Mouse (Mus musculus): ENCODE data around the gene Smco3. TPM values are rescaled to one million over a fixed set of nuclear protein-coding genes. Genes with fewer than 3 reads are reported as not detected.

Smco3 gene
- total RNA-seq (2023): not detected

DNA sequence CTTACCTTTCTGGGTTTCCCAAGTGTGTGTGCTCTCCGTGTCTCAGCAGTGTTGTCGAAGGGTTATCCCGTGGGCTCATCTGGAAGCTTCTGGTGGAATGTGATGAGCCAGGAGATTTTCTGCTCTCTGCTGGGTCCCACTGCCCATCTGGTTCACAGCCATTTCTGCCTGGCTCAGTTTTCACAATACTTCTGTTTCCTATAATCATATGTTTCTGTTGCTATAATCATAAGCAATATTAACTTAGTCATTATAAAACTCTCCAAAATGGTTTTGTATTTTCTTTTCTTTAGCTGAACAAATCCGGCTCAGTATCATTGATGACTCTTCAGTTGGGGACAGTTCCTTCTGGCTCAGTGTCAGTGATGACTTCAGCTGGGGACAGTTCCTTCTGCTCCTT, at the start of gene Smco3:
TSS of gene Smco3 (minus strand) at position 101 of the 400 bp plus-strand sequence.

DNA sequence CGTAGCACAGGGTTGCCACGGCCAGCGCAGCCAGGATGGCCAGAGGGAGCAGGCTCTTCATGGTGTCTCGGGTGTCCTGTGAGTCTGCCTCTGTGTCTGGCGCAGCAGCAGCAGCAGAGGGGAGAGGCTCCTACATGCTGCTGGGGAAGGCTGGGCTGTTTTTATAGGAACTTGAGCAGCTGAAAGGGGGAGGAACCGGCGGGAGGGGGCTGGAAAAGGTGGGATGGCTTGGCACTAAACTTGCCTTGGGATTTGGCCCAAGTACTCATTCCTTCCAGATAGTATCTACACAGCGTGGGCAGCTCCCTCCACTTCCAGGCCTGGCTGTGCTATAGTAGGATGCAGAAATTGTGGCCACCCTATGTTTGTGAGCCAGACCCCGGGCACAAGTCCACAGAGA, 40.4 kb upstream of the Smco3 start, which contains the start of gene Mgp:
TSS of gene Mgp (minus strand) at position 154 of the 400 bp plus-strand sequence.

DNA sequence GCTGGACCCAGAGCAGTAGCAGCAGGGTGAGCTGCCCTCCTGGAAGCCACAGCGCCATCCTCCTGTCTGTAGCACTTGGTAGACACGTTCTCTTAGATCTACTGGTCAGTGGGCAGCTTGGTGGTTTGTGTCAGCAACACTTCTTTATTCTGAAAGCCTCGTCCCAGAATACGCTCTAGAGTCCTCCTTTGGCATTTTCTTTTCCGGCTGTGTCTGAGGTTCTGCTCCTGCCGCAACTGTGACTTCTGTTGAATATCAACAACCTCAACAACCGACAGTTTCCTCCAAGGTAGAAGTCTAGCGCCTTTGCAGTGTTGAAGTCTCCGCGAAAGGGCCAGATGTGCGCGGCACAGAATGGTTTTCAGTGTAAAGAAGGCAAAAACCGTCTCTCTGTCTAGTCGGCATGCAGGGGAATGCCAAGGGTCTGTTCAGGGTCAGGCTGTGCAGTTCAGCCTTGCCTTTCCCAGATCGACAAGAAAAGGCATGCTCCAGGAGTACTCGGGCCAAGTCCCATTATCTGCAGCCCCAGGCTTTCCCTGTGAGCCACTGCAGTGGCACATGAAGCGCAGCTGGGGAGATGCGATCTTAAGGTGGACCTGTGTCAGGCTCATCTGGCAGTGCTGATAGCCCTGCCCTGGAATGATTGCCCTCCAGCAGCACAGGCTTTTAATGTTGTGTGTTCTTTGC, 22.1 kb upstream of the Smco3 start, which contains the start of gene Art4:
TSS of gene Art4 (minus strand) at position 548 of the 687 bp plus-strand sequence.

DNA sequence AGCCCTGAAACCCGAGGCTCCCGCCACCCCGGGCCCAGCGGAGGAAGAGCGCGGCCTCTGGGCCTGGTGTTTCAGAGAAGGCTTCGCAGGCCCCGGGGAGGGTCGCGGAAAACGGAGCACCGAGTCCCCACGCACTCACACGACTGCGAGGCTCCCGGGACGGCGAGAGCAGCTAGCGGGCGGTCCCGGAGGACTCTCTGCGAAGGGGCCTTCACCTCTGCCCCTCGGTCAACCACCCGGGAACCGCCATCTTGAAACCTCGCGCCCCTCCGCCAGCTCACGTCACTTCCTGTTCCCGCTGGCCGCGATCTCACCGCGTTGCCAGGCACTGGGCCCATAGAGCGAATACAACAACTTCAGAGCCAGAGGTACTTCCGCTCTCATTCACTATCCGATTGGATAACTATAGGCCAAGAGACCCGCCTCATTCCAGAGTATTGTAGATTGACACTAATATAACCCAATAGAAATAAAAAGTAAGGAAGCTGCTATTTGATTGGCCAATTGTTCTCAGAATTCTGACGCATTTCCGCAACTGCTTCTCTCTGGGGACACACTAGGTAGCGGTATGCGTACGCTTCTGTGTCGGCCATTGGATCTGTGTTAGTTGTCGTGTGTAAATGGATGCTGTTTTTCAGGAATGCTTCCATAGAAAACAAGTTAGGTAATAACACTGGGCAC, 7.2 kb downstream of the Smco3 start, which contains the start of gene Wbp11:
TSS of gene Wbp11 (minus strand) at position 353 of the 681 bp plus-strand sequence.

DNA sequence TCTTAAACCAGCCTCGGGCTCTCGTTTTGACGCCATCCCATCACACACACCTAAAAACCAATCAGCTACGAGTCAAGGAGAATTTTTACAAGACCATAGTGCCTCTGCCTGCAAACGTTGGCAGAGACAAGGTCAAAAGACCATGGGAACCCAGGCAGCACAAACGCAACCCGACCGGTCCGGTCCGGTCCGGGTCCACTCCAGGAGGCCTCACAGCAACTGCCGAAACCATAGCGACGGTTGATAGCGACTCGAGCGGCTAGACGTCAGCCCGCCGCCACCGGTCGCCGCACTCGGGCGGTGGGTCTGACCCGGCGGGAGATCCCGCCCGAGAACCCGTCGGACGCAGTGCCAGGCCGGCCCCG, 7.8 kb downstream of the Smco3 start, which contains the start of gene BC049715:
TSS of gene BC049715 (plus strand) at position 111 of the 365 bp plus-strand sequence.

DNA sequence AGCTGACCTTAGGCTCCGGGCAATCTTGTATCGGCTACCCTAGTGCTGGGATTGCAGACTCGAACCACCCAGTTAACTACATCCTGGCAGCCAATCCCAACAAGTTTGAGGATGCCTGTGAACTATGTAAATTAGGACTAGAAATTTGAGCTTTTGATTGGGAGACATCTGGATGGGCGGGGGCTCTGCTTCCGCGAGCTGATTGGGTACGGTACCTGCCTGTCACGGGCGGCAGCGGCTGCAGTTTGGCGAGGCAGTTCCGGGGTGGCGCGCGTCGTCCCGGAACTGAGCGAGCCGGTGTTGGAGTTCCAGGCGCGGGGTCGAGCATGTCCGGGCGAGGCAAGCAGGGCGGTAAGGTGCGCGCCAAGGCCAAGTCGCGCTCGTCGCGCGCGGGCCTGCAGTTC, 27.2 kb downstream of the Smco3 start, which contains the start of gene H2afj:
TSS of gene H2afj (plus strand) at position 231 of the 404 bp plus-strand sequence.

DNA sequence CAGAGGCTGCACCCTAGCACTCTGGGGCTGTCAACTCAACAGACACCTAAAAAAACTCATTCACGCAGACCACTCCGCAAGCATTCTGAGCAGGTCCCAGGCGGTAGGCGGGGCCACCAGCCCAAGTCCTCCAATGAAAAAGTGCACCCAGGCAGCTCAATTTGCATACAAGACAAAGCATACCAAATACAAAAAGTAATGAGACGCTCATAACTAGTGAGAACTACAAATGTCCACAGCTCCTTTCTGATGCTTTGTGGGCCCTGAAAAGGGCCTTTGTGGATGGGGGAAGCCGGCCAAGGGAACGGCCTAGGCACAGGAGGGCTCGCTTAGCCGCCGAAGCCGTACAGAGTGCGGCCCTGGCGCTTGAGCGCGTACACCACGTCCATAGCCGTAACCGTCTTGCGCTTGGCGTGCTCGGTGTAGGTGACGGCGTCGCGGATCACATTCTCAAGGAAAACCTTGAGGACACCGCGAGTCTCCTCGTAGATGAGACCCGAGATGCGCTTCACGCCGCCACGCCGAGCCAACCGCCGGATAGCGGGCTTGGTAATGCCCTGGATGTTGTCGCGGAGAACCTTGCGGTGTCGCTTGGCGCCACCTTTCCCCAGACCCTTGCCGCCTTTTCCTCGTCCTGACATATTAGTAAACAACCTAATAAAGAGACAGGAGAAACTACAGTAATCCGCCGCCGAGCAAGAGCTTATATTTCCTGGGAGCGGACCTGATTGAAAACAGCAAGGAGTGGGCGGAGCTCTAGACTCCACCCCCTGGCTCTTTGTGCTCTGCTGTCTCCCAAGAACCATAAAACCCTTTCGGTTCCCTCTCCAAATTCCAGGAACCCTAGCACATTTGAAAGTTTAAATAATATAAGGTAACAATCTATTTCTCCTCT, 31.3 kb downstream of the Smco3 start, which contains the start of gene Hist4h4:
TSS of gene Hist4h4 (minus strand) at position 677 of the 895 bp plus-strand sequence.

DNA sequence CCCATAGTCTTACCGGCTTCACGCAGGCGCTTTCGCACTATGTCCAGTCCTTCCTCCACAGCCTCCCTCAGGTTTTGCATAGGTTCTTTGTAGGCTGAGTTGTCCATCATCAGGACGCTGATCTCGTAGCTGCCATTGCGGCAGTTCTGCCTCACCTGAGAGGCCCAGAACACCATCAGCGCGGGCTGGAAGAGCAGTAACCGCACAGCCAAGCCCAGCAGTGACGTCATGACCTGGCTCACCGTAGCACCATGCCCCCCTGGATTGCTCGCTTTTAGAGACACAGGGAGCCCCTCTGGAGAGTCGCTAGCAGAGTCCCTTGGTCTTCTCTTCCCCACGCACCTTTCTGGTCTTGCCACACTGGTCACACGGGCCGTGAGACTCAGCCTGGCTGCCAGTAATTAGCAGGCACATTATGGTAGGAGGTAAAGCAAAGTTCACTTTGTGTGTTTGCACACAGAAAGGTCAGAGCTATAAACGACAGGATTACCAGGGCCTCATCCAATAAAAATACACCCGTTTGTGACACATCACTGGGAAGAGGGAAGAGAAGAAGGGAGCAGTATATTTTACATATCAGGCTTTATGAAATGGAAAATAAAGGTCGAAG, 53.8 kb downstream of the Smco3 start, which contains the start of gene Gucy2c:
TSS of gene Gucy2c (minus strand) at position 389 of the 610 bp plus-strand sequence.

Other genes starting within 250 kb of the Smco3 start
- gene Plbd1, start 173.5 kb downstream of the Smco3 start, total RNA-seq (2023): 100 to 1,000 TPM; 638 to 655 TPM
- gene Gucy2c, start 53.7 kb downstream of the Smco3 start, total RNA-seq (2023): under 1 TPM; 0.31 to 0.53 TPM
- 10 to 100 TPM; 68.4 to 70.9 TPM for gene Hist4h4, start 31.0 kb downstream of the Smco3 start, total RNA-seq (2023)
- 10 to 100 TPM; 86.8 to 98.0 TPM for gene H2afj, start 27.2 kb downstream of the Smco3 start, total RNA-seq (2023)
- 1 to 10 TPM; 2.5 to 2.8 TPM for gene BC049715, start 7.8 kb downstream of the Smco3 start, total RNA-seq (2023)
- 100 to 1,000 TPM in 1 of 2 experiments, 10 to 100 TPM in 1; 94.5 to 101 TPM for gene Wbp11, start 7.2 kb downstream of the Smco3 start, total RNA-seq (2023)
- 1 to 10 TPM in 1 of 2 experiments, under 1 TPM in 1; 0.24 to 1.1 TPM for gene Art4, start 22.3 kb upstream of the Smco3 start, total RNA-seq (2023)
- gene Mgp, start 40.4 kb upstream of the Smco3 start, total RNA-seq (2023): not detected
- 1 to 10 TPM; 4.8 to 5.0 TPM for gene Erp27, start 86.7 kb upstream of the Smco3 start, total RNA-seq (2023)
- under 1 TPM in 1 of 2 experiments, not detected in 1; 0.07 TPM for gene Pde6h, start 88.4 kb upstream of the Smco3 start, total RNA-seq (2023)
- gene Arhgdib, start 106.4 kb upstream of the Smco3 start, total RNA-seq (2023): 1,000 to 10,000 TPM; 2,191 to 2,276 TPM